In the genomic region with DNA sequence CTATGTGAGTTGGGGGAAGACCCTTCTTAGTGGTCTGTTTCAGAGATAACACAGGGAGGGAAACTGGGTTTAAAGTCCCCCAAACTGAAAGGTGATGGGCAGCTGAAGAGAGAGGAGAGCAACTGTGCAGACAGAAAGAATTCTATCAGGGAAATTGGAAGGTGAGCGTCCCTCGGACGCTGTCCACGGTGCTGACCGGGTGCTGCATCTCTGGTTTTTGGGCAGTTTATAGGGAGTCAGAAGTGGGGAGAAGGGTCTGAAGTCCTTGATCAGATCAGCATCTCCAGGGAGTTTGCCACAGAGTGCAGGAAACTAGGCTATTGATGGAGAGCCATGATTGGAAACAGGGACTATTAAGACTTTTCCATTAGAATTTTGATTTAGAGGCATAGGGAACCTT, we compare ENCODE assay signal across 9 mouse cellular contexts. TPM values are rescaled to one million over a fixed set of nuclear protein-coding genes. Genes with fewer than 3 reads are reported as not detected.
DNase-seq lines count a peak whose midpoint lies in the region; ATAC-seq and TF ChIP-seq lines count a peak whose summit lies in the region.
"Had no signal": no experiment of that assay in that cellular context is flagged by ENCODE, and none has a peak within 500 bp of the region (broad histone marks: within the 10 kb centered on the region; RNA-seq: fewer than 3 reads in every experiment).

No protein-coding gene starts in this region.

- H3K4me2 ChIP-seq in lung, postnatal 0 days (replicated peaks; ENCODE audit: low read depth, low read length): no peak overlapping the region
- no peak overlapping the region for H3K4me2 ChIP-seq in liver, embryonic 11.5 days

- DNase-seq in lung, postnatal 0 days (ENCODE audit: low spot score): peak; percentile 37
- DNase-seq in lung, adult 18-20 months: no peak
- peak; percentile 32 for DNase-seq in G1E (ENCODE audit: low spot score)
- peak; percentile 65 for DNase-seq in adrenal gland, postnatal 10 days
- peak; percentile 50 for DNase-seq in liver, embryonic 11.5 days (ENCODE audit: low spot score)
- DNase-seq in left cerebral cortex, postnatal 14 days (ENCODE audit: low spot score in 2 of 2): no peak

- no peak overlapping the region for H3K4me3 ChIP-seq in lung, postnatal 0 days (ENCODE audit: low read depth, low read length)
- H3K4me3 ChIP-seq in G1E (ENCODE audit: low read depth, low read length): no peak overlapping the region
- H3K4me3 ChIP-seq in liver, embryonic 11.5 days (ENCODE audit: low read depth, low read length): no peak overlapping the region

- no peak overlapping the region for H3K27ac ChIP-seq in lung, postnatal 0 days (ENCODE audit: low read length)
- no peak overlapping the region for H3K27ac ChIP-seq in liver, embryonic 11.5 days (ENCODE audit: low read depth, low read length)

- no peak for TF ChIP-seq EP300 in lung, postnatal 0 days (IDR thresholded peaks at IDR 0.05)

- ATAC-seq in lung, postnatal 0 days: no peak
- no peak for ATAC-seq in G1E (ENCODE audit: extremely low read depth, insufficient number of reproducible peaks, low FRiP score, poor library complexity, severe bottlenecking)
- no peak for ATAC-seq in liver, embryonic 11.5 days (replicated peaks; ENCODE audit: low FRiP score)
- ATAC-seq in megakaryocyte progenitor cell, adult 5-6 weeks (replicated peaks; ENCODE audit: poor library complexity): no peak

- H3K9me3 ChIP-seq in lung, postnatal 0 days (ENCODE audit: low read length): no peaks in the 10 kb centered on the region
- H3K9me3 ChIP-seq in G1E (replicated peaks): no peaks in the 10 kb centered on the region
- H3K9me3 ChIP-seq in liver, embryonic 11.5 days (ENCODE audit: control insufficient read depth, low read length): no peaks in the 10 kb centered on the region

- no peaks in the 10 kb centered on the region for H3K27me3 ChIP-seq in lung, postnatal 0 days (replicated peaks; ENCODE audit: insufficient read depth, low read length)
- H3K27me3 ChIP-seq in G1E (ENCODE audit: insufficient read depth, low read length): no peaks in the 10 kb centered on the region
- H3K27me3 ChIP-seq in liver, embryonic 11.5 days (replicated peaks; ENCODE audit: control insufficient read depth, insufficient read depth, low read length): no peaks in the 10 kb centered on the region

- H3K4me1 ChIP-seq in lung, postnatal 0 days (ENCODE audit: insufficient read depth, low read depth, low read length): no peaks in the 10 kb centered on the region
- 0 out of 2 replicates have a peak, but pooled peaks cover 4% of the 10 kb centered on the region for H3K4me1 ChIP-seq in G1E (ENCODE audit: insufficient read depth, low read depth, low read length)
- H3K4me1 ChIP-seq in liver, embryonic 11.5 days (replicated peaks; ENCODE audit: control insufficient read depth, insufficient read depth, low read length): no peaks in the 10 kb centered on the region

- intact Hi-C loops in left cerebral cortex, postnatal 14 days (cut with DNase I): no loop called here

- no peak overlapping the region for H3K9ac ChIP-seq in lung, postnatal 0 days (replicated peaks; ENCODE audit: low read depth)
- H3K9ac ChIP-seq in liver, embryonic 11.5 days (ENCODE audit: low read depth, low read length): no peak overlapping the region

- WGBS in lung, postnatal 0 days: 4% methylated on average over 5 of the region's 5 CpGs
- WGBS in liver, embryonic 11.5 days: 8% methylated on average over 5 of the region's 5 CpGs

- H3K36me3 ChIP-seq in lung, postnatal 0 days (ENCODE audit: insufficient read depth, low read length): no peaks in the 10 kb centered on the region
- no peaks in the 10 kb centered on the region for H3K36me3 ChIP-seq in G1E (replicated peaks)
- no peaks in the 10 kb centered on the region for H3K36me3 ChIP-seq in liver, embryonic 11.5 days (ENCODE audit: control insufficient read depth, insufficient read depth, low read length)

- TF ChIP-seq CTCF in lung, postnatal 0 days (IDR thresholded peaks at IDR 0.05): no peak
- no peak for TF ChIP-seq CTCF in G1E (IDR thresholded peaks at IDR 0.05; ENCODE audit: low read depth, low read length)

RNA-seq across cellular contexts. Expression of gene Nms, which starts 0.7 kb away (rescaled TPM):
- polyA plus RNA-seq in lung, postnatal 0 days (2015; fragmentation: Nextera tagmentation; extraction: Ambion mirVana): not detected in 2 replicates
- total RNA-seq in G1E (2014; fragmentation: Nextera tagmentation) (not detected in 2 replicates), G1E (2017) (not detected in 2 replicates)
- not detected in 2 replicates for polyA plus RNA-seq in G1E (2012)
- total RNA-seq in adrenal gland, postnatal 10 days (2021): not detected
- not detected in 2 replicates for polyA plus RNA-seq in liver, embryonic 11.5 days (2014; fragmentation: Nextera tagmentation; extraction: Ambion mirVana)
- total RNA-seq in left cerebral cortex, postnatal 14 days (2021): not detected
- not detected in 2 replicates for total RNA-seq in megakaryocyte progenitor cell, adult 5-6 weeks (2015)
- total RNA-seq in megakaryocyte progenitor cell, adult 5-6 weeks (2017): not detected in 2 replicates
- polyA plus RNA-seq: gonadal fat pad, adult 2 months; large intestine, adult 2 months had no signal

RNA-seq across cellular contexts. Expression of gene Chst10, which starts 41.6 kb away (rescaled TPM):
- polyA plus RNA-seq in lung, postnatal 0 days (2015; fragmentation: Nextera tagmentation; extraction: Ambion mirVana): 0.27 and 0.29 TPM in 2 replicates
- total RNA-seq in G1E (2014; fragmentation: Nextera tagmentation) (110 and 124 TPM in 2 replicates), G1E (2017) (41.3 and 45.6 TPM in 2 replicates)
- 19.7 and 22.8 TPM in 2 replicates for polyA plus RNA-seq in G1E (2012)
- 1 to 10 TPM; 1.5 to 2.5 TPM for total RNA-seq in adrenal gland, postnatal 10 days (2021)
- polyA plus RNA-seq in liver, embryonic 11.5 days (2014; fragmentation: Nextera tagmentation; extraction: Ambion mirVana): 2.9 and 4.1 TPM in 2 replicates
- total RNA-seq in left cerebral cortex, postnatal 14 days (2021): 10 to 100 TPM; 57.0 to 58.3 TPM
- total RNA-seq in megakaryocyte progenitor cell, adult 5-6 weeks (2015): 0.32 and 1.7 TPM in 2 replicates
- 0.25 and 0.57 TPM in 2 replicates for total RNA-seq in megakaryocyte progenitor cell, adult 5-6 weeks (2017)

RNA-seq across cellular contexts. Expression of gene Pdcl3, which starts 45.8 kb away (rescaled TPM):
- polyA plus RNA-seq in lung, postnatal 0 days (2015; fragmentation: Nextera tagmentation; extraction: Ambion mirVana): 139 and 155 TPM in 2 replicates
- 65.5 and 96.3 TPM in 2 replicates for total RNA-seq in G1E (2014; fragmentation: Nextera tagmentation)
- total RNA-seq in G1E (2017): 63.4 and 67.0 TPM in 2 replicates
- 49.8 and 51.6 TPM in 2 replicates for polyA plus RNA-seq in G1E (2012)
- 10 to 100 TPM; 75.0 to 78.8 TPM for total RNA-seq in adrenal gland, postnatal 10 days (2021)
- polyA plus RNA-seq in liver, embryonic 11.5 days (2014; fragmentation: Nextera tagmentation; extraction: Ambion mirVana): 95.5 and 104 TPM in 2 replicates
- 10 to 100 TPM; 38.2 to 38.4 TPM for total RNA-seq in left cerebral cortex, postnatal 14 days (2021)
- total RNA-seq in megakaryocyte progenitor cell, adult 5-6 weeks (2015): 67.0 and 76.1 TPM in 2 replicates
- total RNA-seq in megakaryocyte progenitor cell, adult 5-6 weeks (2017): 56.1 and 63.5 TPM in 2 replicates

Comparison
In these comparisons a context has a peak if more than half of its experiments do, and no peak if none do; other contexts are left out.
1. DNase-seq: peak in lung, postnatal 0 days (single experiment), G1E (single experiment), adrenal gland, postnatal 10 days (single experiment) and liver, embryonic 11.5 days (single experiment); none in lung, adult 18-20 months (0 of 2) and left cerebral cortex, postnatal 14 days (0 of 2).
2. RNA of gene Chst10, which starts 41.6 kb away (total RNA-seq): 41.3 to 124 TPM in G1E and 57.0 to 58.3 TPM in left cerebral cortex, postnatal 14 days; 1.5 to 2.5 TPM in adrenal gland, postnatal 10 days and 0.25 to 1.7 TPM in megakaryocyte progenitor cell, adult 5-6 weeks; every median in the first group is over 10 times any median in the second.